Mouse (Mus musculus) ES-Bruce4 (cell line): ENCODE results near the gene Atf4. TPM values are rescaled to one million over a fixed set of nuclear protein-coding genes. Genes with fewer than 3 reads are reported as not detected.

Experiments used
- H3K27ac ChIP-seq: 2 replicates; pipeline ENCODE4 v1.5.1; 2012; ENCODE audit warnings: low read length, inconsistent platforms; ENCODE audit not compliant: insufficient read depth
- H3K27me3 ChIP-seq: 2 replicates; pipeline ENCODE4 v1.6.1; 2012; ENCODE audit warnings: mild to moderate bottlenecking, low read length, inconsistent platforms; ENCODE audit not compliant: control insufficient read depth, poor library complexity, insufficient read depth, severe bottlenecking
- H3K36me3 ChIP-seq: 2 replicates; pipeline ENCODE4 v1.6.1; 2012; ENCODE audit warnings: inconsistent platforms, mild to moderate bottlenecking, low read length, moderate library complexity; ENCODE audit not compliant: control insufficient read depth, poor library complexity, insufficient read depth, severe bottlenecking
- H3K4me1 ChIP-seq: one replicate; pipeline ENCODE4 v1.8.1; 2011; ENCODE audit warnings: low read length; ENCODE audit not compliant: control insufficient read depth, insufficient read depth
- H3K4me3 ChIP-seq: 2 replicates; pipeline ENCODE4 v1.5.1; 2011; ENCODE audit warnings: low read depth, mild to moderate bottlenecking, low read length
- H3K9ac ChIP-seq: 2 replicates; pipeline ENCODE4 v1.6.1; 2012; ENCODE audit warnings: low read depth, mild to moderate bottlenecking, inconsistent platforms; ENCODE audit not compliant: poor library complexity, severe bottlenecking
- H3K9me3 ChIP-seq: replicated peaks from 2 replicates; pipeline ENCODE4 v1.6.1; 2012; ENCODE audit warnings: mild to moderate bottlenecking, low read length, inconsistent platforms; ENCODE audit not compliant: control insufficient read depth, poor library complexity, insufficient read depth, severe bottlenecking
- CTCF ChIP-seq: IDR thresholded peaks from one replicate; pipeline ENCODE4 v1.8.1; 2011; ENCODE audit warnings: low read depth, low read length
- EP300 ChIP-seq: IDR thresholded peaks from 2 replicates; pipeline ENCODE4 v1.6.1; 2011; ENCODE audit warnings: low read depth, low read length; ENCODE audit not compliant: insufficient read depth
- POLR2A ChIP-seq: IDR thresholded peaks from one replicate; pipeline ENCODE4 v1.8.1; 2011; ENCODE audit warnings: low read length; ENCODE audit not compliant: insufficient read depth
- polyA plus RNA-seq: library from polyadenylated mRNA; stranded (reverse); fragments of >200 nt; gene quantifications from 2 replicates; pipeline ENCODE4 v1.2.4, GENCODE M21; 2011; ENCODE audit warnings: low read depth; ENCODE audit not compliant: missing spikeins, insufficient read depth, insufficient read length

The Atf4 gene
- polyA plus RNA-seq, 1 experiment = 193 TPM

DNA sequence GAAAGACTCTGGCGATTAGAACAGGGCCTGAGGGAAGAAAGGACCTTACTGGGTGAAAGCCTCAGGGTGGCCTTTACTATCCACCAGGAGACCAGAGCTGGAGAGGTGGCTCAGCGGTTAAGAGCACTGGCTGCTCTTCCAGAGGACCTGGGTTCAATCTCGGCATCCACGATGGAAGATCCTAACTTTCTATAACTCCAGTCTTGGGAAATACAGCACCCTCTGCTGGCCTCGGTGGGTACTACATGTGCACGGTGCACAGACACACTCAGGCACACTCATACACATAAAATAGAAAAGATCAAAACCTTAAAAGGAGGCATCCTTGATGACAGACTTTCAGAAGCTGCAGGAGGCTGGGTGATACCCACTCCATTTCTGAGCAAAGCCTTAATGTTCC is 25.7 kb downstream of the Atf4 start:
- Histone ChIP-seq H3K4me1 (no peaks in the 10 kb centered on the region), H3K27ac (no peak overlapping the region), H3K9ac (no peak overlapping the region), H3K9me3 (no peaks in the 10 kb centered on the region), H3K27me3 (no peaks in the 10 kb centered on the region), H3K4me3 (no peak overlapping the region), H3K36me3 (no peaks in the 10 kb centered on the region)
- TF ChIP-seq EP300 (no peak), POLR2A (no peak), CTCF (peak; percentile 82)

DNA sequence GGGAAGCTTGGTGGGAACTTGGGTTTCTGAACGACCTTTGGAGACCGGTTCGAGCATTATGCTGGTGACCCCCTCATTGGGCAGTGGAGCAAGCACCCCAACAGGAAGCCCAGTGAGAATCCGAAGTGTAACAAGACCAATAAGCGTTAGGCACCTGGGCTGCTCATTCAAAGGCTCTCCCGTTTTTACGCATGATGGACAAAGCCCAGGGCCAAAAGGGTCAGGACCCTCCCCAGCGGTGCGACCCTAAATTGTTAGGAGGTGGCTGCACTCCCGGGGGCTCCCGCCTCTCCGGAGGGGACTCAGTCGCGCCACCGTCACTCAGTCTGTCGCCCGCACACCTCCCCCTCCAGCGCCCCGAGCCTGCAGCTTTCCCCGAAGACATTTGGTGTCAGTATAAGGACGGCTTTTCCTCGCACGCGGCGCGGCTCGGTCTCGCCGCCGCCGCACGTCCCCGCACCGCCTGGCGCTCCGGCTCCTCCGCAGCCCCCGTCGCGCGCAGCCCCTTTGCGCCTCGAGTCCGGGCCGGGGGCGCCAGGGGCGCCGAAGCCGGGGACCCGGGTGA is 31.9 kb downstream of the Atf4 start, which contains the start of gene Cacna1i:
Gene Cacna1i, plus strand, starts transcription at position 388 of the 565 bp plus-strand sequence.
- peaks cover 19% of the 10 kb centered on the region for H3K27me3 ChIP-seq
- no peaks in the 10 kb centered on the region for H3K9me3 ChIP-seq
- TF ChIP-seq POLR2A = no peak
- no peak for TF ChIP-seq EP300
- TF ChIP-seq CTCF = no peak
- H3K27ac ChIP-seq = no peak within 1 kb of the TSS
- peaks cover 2% of the 10 kb centered on the region for H3K4me1 ChIP-seq
- H3K4me3 ChIP-seq = peak within 1 kb of the TSS; percentile 54
- H3K36me3 ChIP-seq = no peaks in the 10 kb centered on the region
- H3K9ac ChIP-seq = peak within 1 kb of the TSS; percentile 66

- no peaks in the 10 kb centered on the region for H3K9me3 ChIP-seq
- H3K27ac ChIP-seq = no peak overlapping the region
- peaks cover 19% of the 10 kb centered on the region for H3K27me3 ChIP-seq
- TF ChIP-seq EP300 (no peak), CTCF (no peak), POLR2A (no peak)
- H3K9ac ChIP-seq = peak overlapping the region; percentile 66
- no peaks in the 10 kb centered on the region for H3K36me3 ChIP-seq
- peak overlapping the region; percentile 39; the same call in 1 of the 2 replicates for H3K4me3 ChIP-seq
- peaks cover 2% of the 10 kb centered on the region for H3K4me1 ChIP-seq
Measured at GRCm38 (mm10) chr15:80288036-80288435, 33.1 kb downstream of the Atf4 start.

- Histone ChIP-seq H3K36me3 (no peaks in the 10 kb centered on the region), H3K9ac (no peak overlapping the region), H3K9me3 (no peaks in the 10 kb centered on the region), H3K27me3 (peaks cover 19% of the 10 kb centered on the region), H3K4me1 (peaks cover 2% of the 10 kb centered on the region), H3K4me3 (0 out of 2 replicates have a peak overlapping the region, but pooled peaks have one; percentile 8), H3K27ac (no peak overlapping the region)
- peak; percentile 68 for TF ChIP-seq CTCF
- no peak for TF ChIP-seq POLR2A
Measured at GRCm38 (mm10) chr15:80289436-80289835, 34.5 kb downstream of the Atf4 start.

GRCm38 (mm10) chr15:80297146-80297545 is 42.2 kb downstream of the Atf4 start:
- no peak overlapping the region for H3K4me3 ChIP-seq
- H3K36me3 ChIP-seq = no peaks in the 10 kb centered on the region
- no peak overlapping the region for H3K27ac ChIP-seq
- TF ChIP-seq POLR2A (no peak), EP300 (no peak), CTCF (no peak)
- H3K9ac ChIP-seq = no peak overlapping the region
- no peaks in the 10 kb centered on the region for H3K4me1 ChIP-seq
- H3K9me3 ChIP-seq = no peaks in the 10 kb centered on the region; the same call in 1 of the 2 replicates
- no peaks in the 10 kb centered on the region for H3K27me3 ChIP-seq

DNA sequence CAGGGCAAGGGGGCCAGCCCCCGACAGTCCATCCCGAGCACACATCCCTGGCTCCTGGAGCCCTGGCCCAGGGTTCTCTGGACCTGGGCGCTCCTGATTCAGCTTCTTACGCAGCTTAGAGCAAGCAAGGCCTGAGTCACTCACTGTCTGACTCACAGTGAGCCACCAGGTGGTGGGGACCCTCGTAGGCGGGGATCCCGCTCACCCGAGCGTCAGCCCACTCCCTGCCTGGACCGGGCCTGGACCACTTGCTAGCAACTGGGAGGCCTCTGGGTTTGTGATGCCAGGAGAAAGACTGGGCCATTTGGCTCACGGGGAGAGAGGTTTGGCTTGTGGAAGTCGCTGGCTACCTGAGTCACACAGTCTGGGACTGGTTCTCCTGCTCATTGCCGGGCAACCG is 48.8 kb downstream of the Atf4 start:
- H3K27me3 ChIP-seq = no peaks in the 10 kb centered on the region
- no peak overlapping the region for H3K9ac ChIP-seq
- H3K9me3 ChIP-seq = no peaks in the 10 kb centered on the region
- H3K36me3 ChIP-seq = no peaks in the 10 kb centered on the region
- H3K4me1 ChIP-seq = no peaks in the 10 kb centered on the region
- TF ChIP-seq POLR2A (no peak), EP300 (no peak), CTCF (no peak)
- H3K27ac ChIP-seq = no peak overlapping the region
- no peak overlapping the region for H3K4me3 ChIP-seq
